8 mouse cellular contexts compared by ENCODE assay signal in genomic region chr8:125995101-125995986, GRCm38 (mm10). TPM values are rescaled to one million over a fixed set of nuclear protein-coding genes. Genes with fewer than 3 reads are reported as not detected.
DNase-seq lines count a peak whose midpoint lies in the region; ATAC-seq and TF ChIP-seq lines count a peak whose summit lies in the region.

Gene Kcnk1 (plus strand): TSS chr8:125995170.

- H3K4me3 ChIP-seq in heart, embryonic 12.5 days, result peak within 1 kb of the TSS; percentile 62
- H3K4me3 ChIP-seq in layer of hippocampus, adult 2 months, result peak within 1 kb of the TSS; percentile 87
- no peak within 1 kb of the TSS for H3K4me3 ChIP-seq in liver, postnatal 0 days (ENCODE audit: low read depth, low read length)

- H3K27me3 ChIP-seq in heart, embryonic 12.5 days (replicated peaks), result peaks cover 77% of the 10 kb centered on the region
- peaks cover 35% of the 10 kb centered on the region for H3K27me3 ChIP-seq in liver, postnatal 0 days (ENCODE audit: insufficient read depth, low read length)

- no peak for TF ChIP-seq EP300 in liver, postnatal 0 days (IDR thresholded peaks at IDR 0.05; ENCODE audit: low read depth)

- H3K27ac ChIP-seq in heart, embryonic 12.5 days (ENCODE audit: poor library complexity, severe bottlenecking), result no peak within 1 kb of the TSS
- peak within 1 kb of the TSS; percentile 96 for H3K27ac ChIP-seq in layer of hippocampus, adult 2 months
- H3K27ac ChIP-seq in liver, postnatal 0 days (ENCODE audit: low read depth), result no peak within 1 kb of the TSS

- peak; percentile 69; the same call in 1 of the 2 replicates for ATAC-seq in heart, embryonic 12.5 days (ENCODE audit: insufficient number of reproducible peaks, low FRiP score)
- no peak for ATAC-seq in liver, postnatal 0 days

- intact Hi-C loops in heart, postnatal 14 days (cut with DNase I), result no loop called here

- peak within 1 kb of the TSS; percentile 66 for H3K9ac ChIP-seq in heart, embryonic 12.5 days
- no peak within 1 kb of the TSS for H3K9ac ChIP-seq in liver, postnatal 0 days (replicated peaks)

- H3K4me2 ChIP-seq in heart, embryonic 12.5 days, result peak within 1 kb of the TSS; percentile 97
- peak within 1 kb of the TSS; percentile 33; the same call in 1 of the 2 replicates for H3K4me2 ChIP-seq in liver, postnatal 0 days (ENCODE audit: low read depth, low read length)

- peaks cover 10% of the 10 kb centered on the region for H3K4me1 ChIP-seq in heart, embryonic 12.5 days (replicated peaks)
- H3K4me1 ChIP-seq in liver, postnatal 0 days (ENCODE audit: insufficient read depth), result no peaks in the 10 kb centered on the region

- TF ChIP-seq CTCF in layer of hippocampus, adult 2 months (conservative IDR thresholded peaks at IDR 0.05), result peak; percentile 31; the same call in 1 of the 2 replicates
- no peak for TF ChIP-seq CTCF in liver, postnatal 0 days (IDR thresholded peaks at IDR 0.05; ENCODE audit: low read depth)

- under 1% methylated on average over 73 of the region's 73 CpGs for whole genome bisulfite sequencing in heart, embryonic 12.5 days
- WGBS in liver, postnatal 0 days (ENCODE audit: insufficient replicate concordance), result 1% methylated on average over 73 of the region's 73 CpGs

- no peak for DNase-seq in heart, adult 9 months (ENCODE audit: low spot score in 2 of 2)
- DNase-seq in embryo, embryonic 9.5 days (ENCODE audit: extremely low spot score), result peak; percentile 73
- DNase-seq in heart, postnatal 14 days, result peak; percentile 5 to 21
- DNase-seq in layer of hippocampus, adult 2 months (ENCODE audit: low spot score in 2 of 2), result peak; percentile 50 to 64
- peak; percentile 18 for DNase-seq in liver, postnatal 0 days
- peak; percentile 62 for DNase-seq in retina, embryonic 14.5 days (ENCODE audit: low spot score)
- no peak for DNase-seq in thymus, postnatal 14 days

- no peaks in the 10 kb centered on the region for H3K9me3 ChIP-seq in heart, embryonic 12.5 days (replicated peaks)
- no peaks in the 10 kb centered on the region for H3K9me3 ChIP-seq in liver, postnatal 0 days (ENCODE audit: low read length)

- no peaks in the 10 kb centered on the region for H3K36me3 ChIP-seq in heart, embryonic 12.5 days
- H3K36me3 ChIP-seq in liver, postnatal 0 days (replicated peaks; ENCODE audit: insufficient read depth, low read length), result no peaks in the 10 kb centered on the region

RNA-seq across cellular contexts. Expression of gene Kcnk1, which starts in this region (rescaled TPM):
- 2.0 and 2.6 TPM in 2 replicates for polyA plus RNA-seq in heart, embryonic 12.5 days (2016; fragmentation: Nextera tagmentation; extraction: Ambion mirVana)
- not detected for total RNA-seq in heart, postnatal 14 days (2021)
- 10 to 100 TPM; 73.4 to 77.5 TPM for total RNA-seq in layer of hippocampus, adult 2 months (2021)
- 0.33 and 0.39 TPM in 2 replicates for polyA plus RNA-seq in liver, postnatal 0 days (2015; fragmentation: Nextera tagmentation; extraction: Ambion mirVana)

Comparison
In these comparisons a context has a peak if more than half of its experiments do, and no peak if none do; other contexts are left out.
1. RNA of gene Kcnk1 (total RNA-seq): 73.4 to 77.5 TPM in layer of hippocampus, adult 2 months; not detected in heart, postnatal 14 days; every median in the first group is over 10 times any median in the second.
2. Peak in DNase-seq in heart, postnatal 14 days; RNA of the gene not detected or under 1 TPM.
3. Peak in DNase-seq and H3K4me2 ChIP-seq in liver, postnatal 0 days; RNA of the gene not detected or under 1 TPM.
4. DNase-seq: peak in embryo, embryonic 9.5 days (single experiment), layer of hippocampus, adult 2 months (2 of 2) and retina, embryonic 14.5 days (single experiment); none in heart, adult 9 months (0 of 2) and thymus, postnatal 14 days (single experiment).